Mouse (Mus musculus): ENCODE results near the gene Smim9.

DNA sequence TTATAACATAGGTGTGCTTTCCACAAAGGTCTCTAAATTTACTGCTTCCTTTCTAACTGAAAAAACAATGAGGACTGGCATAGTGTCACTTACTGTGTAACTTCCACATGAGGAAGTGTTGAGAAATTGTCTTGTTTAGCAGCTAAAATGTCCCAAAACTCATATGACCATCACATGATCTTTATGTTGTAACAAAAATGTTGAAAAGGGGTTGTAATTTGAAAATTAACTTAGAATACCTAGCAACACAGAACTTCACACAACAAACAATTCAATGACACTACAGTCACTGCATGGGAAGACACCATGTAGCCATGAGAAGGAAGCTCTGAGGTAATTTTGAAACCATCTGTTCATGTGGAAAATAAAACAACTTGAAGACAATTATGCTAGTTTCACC lies 36.7 kb downstream of the Smim9 start:
- TF ChIP-seq MAFK (IDR thresholded peaks at IDR 0.05; ENCODE audit: insufficient replicate concordance, low read length) (no peak), CTCF (conservative IDR thresholded peaks at IDR 0.05 in 1 of 2, IDR thresholded peaks at IDR 0.05 in 1 of 2; ENCODE audit: low read depth in 2 of 2, low read length in 2 of 2) (no peak)

Measured in CH12.LX (cell line).